Mouse (Mus musculus) 416B (cell line): ENCODE data around the gene Mrm1.
"Not testable (repeated sequence)": the region's sequence is repeated elsewhere in the genome, so short reads cannot be mapped to it uniquely, and the experiment has no call there.

Source experiments
- DNase-seq: peaks from one replicate; pipeline ENCODE4 v3.0.0; 2011; ENCODE audit warnings: low read depth

The Mrm1 gene

DNA sequence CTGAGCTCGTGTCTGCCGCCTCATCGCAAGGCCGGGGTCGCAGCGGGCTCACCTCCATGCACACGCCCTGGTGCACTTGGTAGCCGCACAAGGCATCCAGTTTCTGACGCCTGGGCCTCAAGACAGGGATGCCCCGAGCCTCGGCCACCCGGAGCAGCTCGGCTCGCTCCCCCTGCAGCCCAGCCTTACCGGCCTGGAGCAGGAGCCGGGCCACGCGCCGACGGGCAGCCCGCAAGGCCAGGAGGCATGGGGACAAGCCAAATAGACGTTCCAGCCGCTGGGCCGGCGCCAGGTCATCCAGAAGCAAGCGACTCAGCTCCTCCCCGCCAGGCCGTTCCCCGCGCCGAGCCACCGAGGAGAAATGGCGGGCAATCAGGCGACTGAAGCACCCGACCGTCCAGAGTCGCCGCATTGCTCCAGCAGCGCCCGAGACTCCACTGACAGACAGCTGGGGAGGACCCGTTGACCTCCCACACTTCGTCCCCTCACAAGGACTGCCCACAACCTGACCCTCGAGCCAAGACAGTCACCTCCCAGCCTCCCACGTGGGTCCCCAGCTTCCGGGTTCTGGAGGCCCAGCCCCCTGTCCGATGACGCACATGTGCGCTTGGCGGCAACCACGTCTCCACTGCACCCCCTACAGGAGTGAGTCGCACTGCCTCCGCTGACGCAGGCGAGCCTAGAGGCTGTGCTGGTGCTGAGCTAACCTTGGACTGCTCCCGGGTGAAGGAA lies at the start of gene Mrm1:
Gene Mrm1, minus strand, starts transcription at position 555 of the 732 bp plus-strand sequence.
- peak; percentile 99 for DNase-seq

DNA sequence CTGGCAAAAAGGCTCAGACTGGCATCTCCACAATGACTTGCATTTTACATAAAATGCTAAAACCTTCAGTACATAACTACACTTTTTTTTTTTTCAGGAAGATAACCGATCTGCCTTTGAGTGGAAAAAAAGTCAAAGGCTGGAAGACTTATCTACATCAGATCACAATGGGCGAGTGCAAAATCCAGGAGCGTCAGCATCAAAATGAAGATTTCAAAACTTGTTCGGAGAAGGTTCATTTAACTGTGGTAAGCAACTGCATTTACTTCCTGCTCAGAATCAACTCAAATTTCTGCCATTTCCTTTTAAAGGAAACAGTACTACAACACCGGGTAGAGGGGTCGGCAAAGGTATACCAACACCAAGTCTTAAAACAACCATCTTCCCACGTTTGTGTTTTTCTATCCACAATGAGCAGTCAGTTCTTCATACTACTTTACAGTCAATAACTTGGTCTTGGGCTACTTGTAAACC lies 49.5 kb upstream of the Mrm1 start:
- peak; percentile 74 for DNase-seq

DNA sequence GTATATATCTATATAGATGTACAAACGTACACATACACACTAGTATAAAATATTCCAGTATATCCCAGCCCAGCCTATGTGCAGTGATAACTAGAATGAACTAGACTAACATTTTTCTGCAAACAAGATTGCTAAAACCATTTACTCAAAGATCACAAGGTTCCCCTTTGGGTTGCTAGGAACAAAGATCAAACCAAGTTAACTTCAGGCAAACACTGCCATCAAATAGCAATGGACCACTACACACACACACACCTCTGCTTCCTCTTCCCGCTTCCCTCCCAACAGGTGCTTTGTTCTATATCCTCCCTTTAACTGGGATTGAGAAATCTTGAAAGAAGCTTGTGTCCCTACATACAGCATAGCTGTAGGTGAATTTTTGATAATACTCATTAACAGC lies 48.3 kb upstream of the Mrm1 start:
- no peak for DNase-seq

DNA sequence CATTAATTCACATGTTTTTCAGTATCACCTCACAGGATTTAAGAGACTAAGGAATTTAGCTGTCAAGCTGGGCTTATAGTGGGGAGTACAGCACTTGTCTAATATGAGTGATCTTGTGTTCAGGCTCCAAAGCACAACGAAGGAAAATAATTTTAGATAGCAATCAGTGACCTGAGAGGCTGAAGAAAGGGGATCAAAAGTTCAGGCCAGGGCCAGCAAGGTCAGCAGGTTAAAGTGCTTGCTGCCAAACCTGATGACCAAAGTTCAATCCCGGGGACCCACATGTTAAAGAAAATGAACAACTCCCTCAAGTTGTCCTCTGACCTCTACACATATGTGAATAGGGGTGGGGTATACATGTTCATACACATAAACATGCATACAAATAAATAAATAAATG lies 46.0 kb upstream of the Mrm1 start:
- no peak for DNase-seq

DNA sequence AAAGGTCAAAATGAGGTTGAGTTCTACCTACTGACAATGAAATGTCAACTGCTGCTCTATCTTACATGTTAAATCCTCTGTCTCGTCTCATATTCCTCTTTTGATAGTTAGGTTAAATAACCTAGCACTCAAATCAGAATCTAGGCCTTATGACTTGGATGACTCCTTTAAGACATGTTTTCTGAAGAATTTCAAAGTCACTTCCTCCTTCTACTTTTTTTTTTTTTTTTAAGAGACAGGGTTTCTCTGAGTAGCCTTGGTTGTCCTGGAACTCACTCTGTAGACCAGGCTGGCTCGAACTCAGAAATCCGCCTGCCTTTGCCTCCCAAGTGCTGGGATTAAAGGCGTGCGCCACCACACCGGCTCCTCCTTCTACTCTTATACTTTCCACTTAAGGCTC lies 36.0 kb upstream of the Mrm1 start:
- DNase-seq = no peak

DNA sequence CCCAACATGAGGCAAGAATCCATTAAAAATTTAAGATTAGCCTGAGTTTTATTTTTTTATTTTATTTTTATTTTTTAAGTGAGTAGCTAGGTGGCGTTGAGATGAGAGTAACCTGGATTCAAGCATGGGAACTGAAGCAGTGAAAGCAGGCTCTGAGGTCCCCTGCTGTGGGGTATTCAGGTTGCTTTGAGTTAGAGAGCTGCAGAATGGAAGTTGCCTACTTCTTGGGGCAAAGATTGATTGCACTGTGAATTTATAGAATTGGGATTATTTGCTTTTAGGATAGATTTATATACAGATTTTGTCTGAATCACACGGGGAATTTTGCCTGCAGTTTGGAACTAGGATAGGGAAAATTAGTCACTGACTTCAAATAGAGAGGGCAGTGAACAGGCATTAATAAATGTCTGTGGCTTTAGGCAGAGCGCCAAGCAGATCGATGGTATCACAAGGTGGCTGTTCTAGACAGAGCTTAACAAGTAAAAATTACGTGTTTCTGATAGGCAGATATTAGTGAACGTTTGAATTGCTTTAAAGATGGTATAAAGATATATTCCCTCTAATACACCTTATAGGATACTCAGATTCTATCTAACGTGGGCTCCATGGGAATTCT lies 28.3 kb upstream of the Mrm1 start:
- no peak for DNase-seq

DNA sequence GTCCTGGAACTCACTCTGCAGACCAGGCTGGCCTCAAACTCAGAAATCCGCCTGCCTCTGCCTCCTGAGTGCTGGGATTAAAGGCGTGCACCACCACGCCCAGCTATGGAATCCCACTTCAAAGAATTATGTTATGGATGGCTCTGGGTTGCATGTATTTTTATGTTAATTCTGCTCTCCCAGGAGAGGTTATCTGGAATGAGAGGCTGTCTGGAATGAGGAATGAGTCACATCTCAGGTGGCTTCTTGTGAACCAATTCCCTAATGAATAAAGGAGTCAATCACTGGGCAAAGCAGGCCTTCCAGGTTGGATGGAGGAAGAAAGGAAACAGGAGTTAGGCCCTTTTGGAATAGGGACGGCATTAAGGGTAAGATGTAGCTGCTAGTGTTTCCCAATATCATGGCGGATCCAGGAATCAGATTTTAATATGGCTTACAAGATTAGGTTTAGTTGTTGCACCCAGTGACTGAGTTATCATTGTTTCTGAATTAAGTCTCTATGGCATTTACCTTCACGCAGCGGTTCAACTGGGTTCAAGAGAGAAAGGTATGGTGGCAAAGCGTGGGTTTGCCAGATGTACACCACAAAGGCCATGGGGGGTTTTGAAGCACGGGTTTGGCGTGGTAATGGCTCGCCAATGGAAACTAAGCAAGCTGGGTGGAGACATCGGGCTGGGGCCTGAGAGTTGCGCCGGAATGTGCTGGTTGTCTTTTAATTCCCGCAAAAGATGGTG lies 27.6 kb upstream of the Mrm1 start:
- no peak for DNase-seq

DNA sequence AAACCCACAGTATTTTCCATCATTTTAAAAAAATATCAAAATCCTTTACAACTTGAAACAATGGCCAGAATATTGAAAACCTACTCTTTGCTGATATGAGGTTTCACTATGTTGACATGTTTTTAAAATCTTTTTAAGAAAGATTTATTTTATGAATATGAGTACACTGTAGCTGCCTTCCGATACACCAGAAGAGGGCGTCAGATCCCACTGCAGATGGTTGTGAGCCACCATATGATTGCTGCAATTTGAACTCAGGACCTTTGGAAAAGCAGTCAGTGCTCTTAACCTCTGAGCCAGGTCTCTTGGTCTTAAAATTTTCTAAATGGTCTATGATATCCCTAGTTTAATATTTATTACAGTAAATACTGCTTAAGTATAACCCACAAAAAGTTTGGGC lies 20.0 kb upstream of the Mrm1 start:
- no peak for DNase-seq

DNA sequence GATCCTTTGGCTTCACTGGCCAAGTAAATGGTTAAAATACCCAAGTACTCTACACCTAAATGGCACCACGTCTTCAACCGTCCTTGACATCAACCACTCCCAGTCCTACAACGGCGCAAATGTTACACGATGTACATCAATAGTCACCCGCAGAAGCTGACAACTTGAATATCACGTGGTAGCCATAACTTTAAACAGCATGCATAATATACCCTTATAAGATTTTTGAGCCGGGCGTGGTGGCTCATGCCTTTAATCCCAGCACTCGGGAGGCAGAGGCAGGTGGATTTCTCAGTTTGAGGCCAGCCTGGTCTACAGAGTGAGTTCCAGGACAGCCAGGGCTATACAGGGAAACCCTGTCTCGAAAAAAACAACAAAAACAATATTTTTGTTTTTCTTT lies 10.2 kb upstream of the Mrm1 start:
- not testable (repeated sequence) for DNase-seq

DNA sequence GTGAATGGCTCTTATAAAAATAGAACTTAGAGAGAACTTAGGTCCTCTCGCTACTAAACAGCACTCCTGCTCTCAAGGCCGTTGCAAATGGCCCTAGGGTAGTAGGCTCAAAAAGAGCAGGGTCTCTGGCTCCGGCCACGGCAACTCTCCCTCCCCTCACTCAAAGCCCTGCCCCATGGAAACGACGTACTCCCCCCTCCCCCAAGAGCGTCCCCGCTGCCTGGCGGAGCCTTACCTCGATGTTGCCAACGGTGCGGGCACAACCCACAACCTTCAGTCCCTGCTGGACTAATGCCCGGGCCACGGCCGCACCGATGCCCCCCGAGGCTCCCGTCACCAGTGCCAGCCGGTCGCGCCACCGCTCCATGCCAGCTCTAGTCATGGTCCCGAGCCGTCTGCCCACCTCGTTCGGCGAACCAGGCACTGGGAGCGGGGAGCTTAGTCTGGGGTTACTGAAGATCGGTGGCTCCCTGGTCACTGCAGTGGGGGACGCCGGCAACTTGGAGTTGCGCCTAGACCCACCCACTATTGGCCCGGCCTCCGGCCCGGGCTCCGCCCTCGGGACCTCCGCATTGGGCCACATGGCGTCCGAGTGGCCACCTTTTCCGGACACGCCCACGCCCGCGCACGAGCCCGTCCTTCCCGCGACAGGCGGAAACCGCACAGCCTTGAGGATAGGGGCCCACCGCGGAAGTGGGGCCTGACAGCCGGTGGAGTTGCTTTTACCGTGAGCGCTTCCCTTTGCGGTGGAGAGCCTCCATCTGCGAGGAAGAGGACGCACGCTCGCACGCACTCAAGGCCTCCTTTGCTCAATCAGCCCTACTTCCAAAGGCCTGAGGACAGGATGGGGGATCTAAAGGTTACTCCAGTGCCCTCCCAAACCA lies 9.4 kb upstream of the Mrm1 start, which contains the start of gene Dhrs11:
Gene Dhrs11, minus strand, starts transcription at position 479 of the 884 bp plus-strand sequence.
- DNase-seq = peak; percentile 96

DNA sequence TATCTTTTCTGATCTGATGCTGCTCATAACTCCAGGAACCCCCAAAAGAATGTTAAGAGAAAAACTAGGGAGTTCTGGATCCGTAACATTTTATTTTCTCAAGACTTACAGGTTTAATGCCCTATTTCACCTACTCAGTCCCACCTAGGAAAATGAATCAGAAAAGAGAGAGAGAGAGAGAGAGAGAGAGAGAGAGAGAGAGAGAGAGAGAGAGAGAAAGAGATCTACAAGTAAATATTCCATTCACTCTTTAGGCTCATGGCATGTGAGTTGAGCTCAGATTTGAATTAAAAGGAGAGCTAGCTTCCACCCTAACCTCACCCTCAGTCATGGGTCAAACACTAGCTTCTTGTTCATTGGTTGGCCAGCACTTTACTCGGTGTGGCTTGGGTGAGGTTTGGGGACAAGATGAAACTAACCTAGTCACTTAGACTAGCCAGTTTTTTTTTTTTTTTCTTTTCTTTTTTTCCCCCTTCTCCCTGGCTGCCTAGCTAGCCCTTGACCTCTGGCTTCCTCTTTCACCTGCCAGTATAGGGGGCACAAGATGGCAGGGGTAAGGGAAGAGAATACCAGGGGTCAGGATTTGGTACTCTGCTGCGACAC lies 8.7 kb upstream of the Mrm1 start:
- DNase-seq = peak; percentile 63

DNA sequence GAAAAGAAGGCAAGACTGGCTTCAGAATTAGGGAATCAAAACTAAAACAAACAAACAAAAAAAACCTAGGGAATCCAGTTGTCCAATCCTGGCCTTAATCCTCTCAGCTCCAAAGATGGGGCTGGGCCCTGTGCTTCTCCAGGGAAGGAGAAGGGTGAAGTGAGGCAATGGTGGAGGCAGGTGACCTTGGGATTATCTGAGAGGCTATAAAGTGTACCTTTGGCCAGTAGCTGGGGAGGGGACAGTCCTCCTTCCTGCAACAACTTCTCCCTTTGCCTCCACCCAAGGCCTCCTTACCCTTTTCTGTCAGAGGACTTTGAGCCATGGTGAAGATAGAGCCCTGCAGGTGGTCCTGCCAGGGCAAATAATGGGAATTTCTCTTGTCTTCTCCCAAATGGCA lies 8.2 kb upstream of the Mrm1 start:
- DNase-seq = no peak

DNA sequence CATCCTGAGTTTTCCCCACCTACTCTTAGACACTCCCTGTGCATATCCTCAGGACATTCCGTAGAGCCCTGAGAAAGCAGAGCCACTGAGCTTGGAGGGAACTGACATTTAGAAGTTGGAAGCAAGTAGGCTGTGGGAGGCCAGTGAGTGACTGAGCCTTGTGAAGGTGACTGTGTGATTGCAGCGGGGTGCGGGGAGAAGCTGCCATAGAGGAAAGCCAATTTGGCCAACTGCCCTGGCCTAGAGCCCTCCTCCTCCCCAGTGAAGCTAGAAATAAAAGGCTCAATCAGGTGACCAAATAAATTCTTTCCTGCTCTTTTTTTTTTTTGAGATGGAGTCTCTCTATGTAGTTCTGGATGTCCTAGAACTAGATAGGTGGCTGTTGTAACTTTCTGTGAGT lies 6.9 kb upstream of the Mrm1 start:
- no peak for DNase-seq

DNA sequence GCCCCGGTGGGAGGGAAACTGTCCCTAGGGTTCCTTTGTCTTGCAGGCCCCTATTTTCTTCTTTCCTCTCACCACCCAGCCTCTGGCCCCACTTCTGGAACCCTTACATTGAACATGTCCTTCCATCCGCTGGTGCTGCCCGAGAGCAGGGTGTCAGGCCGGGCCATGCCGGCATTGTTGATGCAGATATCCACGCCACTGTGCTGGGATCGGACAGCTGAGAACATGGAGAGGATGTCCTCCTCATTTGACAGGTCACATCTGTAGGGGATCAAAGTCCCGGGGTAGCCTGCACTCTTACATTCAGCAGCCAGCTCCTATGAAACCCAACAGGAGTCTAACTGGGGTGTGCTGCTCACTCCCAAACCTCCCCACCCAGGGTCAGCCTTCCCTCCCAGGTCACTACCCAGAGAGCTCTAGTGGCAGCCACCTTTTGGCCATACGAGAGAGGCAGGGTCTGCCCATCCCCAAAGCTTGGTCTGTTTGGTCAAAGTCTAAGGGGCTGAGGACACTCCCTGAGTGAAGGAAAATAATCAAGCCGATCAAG lies 6.0 kb upstream of the Mrm1 start:
- no peak for DNase-seq

DNA sequence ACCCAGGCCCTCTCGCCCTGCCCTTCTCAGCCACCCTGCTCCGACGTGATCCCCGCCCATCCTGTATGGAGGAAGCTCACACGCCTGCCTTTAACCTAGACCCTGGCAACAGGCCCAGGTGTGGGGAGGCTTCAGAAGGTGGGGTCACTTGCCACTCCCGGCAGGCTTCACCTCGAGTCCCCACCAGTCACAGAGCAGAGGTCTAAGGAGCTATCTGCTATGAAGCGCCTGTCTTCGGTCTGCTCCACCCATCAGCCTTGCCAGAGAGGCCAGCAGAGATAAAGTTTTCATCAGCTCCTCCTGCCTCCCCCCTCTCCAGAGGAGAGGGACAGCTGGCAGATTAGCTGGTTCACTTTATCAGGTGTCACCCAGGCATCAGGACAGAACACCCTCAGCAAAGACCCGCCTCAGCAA lies 4.2 kb upstream of the Mrm1 start:
- no peak for DNase-seq

DNA sequence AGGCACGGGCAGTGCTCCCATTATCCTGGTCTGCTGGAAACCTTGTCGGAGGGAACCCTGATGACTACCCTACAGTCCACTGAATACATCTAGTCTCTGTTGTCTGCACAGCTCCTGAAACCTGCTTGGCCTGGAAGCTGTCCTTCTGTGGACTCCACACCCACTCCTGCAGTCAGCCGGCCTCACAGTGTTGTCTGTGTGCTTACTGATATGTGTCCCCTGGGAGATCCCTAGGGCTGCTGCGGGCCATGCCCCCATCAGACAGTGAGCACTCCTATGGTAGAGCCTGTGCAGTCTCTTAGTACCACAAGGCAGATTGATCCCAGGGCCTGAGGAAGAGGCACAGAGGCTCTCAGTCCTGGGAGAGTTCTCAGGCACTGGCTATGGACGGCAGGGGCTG lies 3.2 kb upstream of the Mrm1 start:
- DNase-seq = no peak

DNA sequence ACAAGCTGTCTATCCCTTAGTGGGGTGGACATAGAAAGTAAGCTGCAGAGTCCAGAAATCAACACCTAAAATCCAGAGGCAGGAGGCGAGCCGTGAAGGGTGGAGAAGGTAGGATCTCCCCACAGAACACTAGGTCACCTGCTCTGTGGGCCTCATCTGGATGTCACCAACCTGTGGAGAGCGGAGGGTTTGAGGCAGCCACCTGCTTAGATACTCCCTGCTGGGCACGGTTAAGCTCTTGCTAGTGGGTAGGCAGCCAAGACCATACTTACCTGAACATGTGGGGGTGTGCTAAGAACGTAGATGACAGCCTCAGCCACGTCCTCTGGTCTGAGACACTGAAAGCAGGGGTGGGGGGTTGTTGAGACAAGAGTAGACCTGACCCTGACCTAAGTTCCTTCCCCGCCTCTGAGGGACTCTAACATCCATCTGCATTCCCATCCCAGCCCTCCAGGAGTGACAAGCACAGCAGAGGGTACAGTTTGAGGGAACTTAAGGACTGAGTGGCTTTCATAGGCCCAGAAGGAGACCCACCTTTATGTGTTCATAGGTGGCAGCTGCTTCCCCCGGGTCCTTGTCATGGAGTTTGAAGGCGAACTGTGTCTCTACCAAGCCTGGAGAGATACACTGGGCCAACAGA lies 1.9 kb upstream of the Mrm1 start:
- DNase-seq = no peak

DNA sequence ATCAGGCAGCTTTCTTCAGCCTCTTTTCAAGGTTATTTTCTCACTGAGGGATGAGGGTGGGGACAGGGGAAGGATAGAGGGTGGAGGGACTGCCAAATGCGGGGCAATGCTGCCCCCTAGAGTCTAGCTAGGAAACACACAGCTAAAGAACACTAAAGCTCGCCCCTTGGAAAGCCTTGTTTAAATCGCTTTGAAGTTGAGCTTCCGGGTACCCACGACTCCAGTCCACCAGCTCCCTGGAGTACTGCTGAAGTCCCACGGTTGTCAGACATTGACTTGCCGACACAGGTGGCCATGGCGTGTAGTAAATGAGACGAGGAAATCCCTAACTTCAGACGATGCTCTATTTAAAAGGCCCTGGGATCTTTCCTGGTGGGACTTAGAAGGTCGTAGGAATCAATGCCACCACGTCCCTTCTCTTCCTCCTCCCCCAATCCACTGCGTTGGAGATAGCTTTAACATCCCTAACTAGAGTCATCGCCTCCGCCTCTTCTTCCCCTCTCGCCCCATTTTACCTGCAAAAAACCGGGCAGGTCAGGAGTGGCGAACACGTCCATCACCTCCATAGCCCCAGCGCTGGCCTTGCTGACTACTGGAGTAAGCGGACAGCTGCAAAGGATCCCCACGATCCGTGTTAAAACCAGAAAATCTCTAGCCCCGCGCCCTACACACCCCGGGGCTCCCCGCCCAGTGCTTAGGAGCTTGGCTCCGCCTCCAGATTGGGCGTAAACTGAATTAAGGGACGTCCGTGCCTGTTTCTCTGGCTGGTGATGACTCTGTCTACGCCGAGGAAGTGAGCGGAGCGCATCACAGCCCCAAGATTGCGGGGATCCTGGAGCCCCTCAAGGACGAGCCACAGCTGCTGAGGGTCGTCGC lies 992 bp downstream of the Mrm1 start:
- peak; percentile 94 for DNase-seq

DNA sequence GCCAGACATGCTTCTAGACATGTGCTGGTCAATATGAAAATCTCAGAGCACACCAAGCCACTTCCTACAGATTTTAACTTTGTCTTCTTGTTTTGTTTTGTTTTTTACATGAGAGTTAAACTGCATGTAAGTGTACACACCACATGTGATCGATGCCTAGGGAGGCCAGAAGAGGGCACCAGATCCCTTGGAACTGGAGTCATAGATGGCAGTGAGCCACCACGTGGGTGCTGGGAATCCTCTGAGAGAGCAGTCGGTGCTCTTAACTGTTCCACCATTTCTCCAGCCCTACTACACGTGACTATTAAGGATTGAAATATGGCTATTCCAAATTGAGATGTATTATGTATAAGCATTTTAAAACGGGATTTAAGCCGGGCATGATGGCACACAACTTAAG lies 2.0 kb downstream of the Mrm1 start:
- peak; percentile 36 for DNase-seq
